Mouse (Mus musculus) testis, adult 2 months (tissue): ENCODE results near the gene Cip2a.

ENCODE experiments used
- CTCF ChIP-seq: fragments of 200-500 bp; IDR thresholded peaks from 2 replicates; pipeline ENCODE4 v1.5.1; 2012; ENCODE audit warnings: low read depth, mild to moderate bottlenecking, inconsistent platforms, low read length, moderate library complexity; ENCODE audit not compliant: control insufficient read depth, insufficient read depth, insufficient replicate concordance
- POLR2A ChIP-seq: fragments of 200-500 bp; IDR thresholded peaks from 2 replicates; pipeline ENCODE4 v1.6.1; 2012; ENCODE audit warnings: low read depth, mild to moderate bottlenecking, inconsistent platforms, low read length, moderate library complexity; ENCODE audit not compliant: control insufficient read depth

DNA sequence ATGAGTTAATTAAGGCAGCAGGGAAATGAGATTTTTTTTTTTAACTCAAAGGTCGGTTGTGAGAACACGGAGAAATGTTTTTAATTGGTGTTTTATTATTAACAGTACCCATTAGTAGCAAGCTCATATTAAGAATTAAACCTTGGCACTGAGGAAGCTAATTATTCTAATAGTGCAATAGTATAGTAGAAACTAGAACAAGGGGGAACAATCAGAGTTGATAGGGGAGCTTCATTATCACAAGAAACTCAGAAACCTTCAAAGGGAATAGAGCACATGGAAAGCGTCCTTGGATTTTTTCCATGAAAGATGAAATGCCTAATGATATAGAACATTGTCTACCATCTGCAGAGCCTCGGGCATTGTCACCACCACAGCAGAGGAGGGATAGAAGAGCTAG lies 41.9 kb downstream of the Cip2a start:
- TF ChIP-seq CTCF (no peak), POLR2A (no peak)
